Mouse (Mus musculus) kidney, postnatal 14 days (tissue): ENCODE data around the gene Slit3.
A peak's percentile ranks its signal among the peaks of the same experiment; 100 is the strongest.

ENCODE experiments used
- DNase-seq: peaks from one replicate; pipeline ENCODE4 v3.0.0; 2022; ENCODE audit warnings: mixed read lengths

The Slit3 gene

GRCm38 (mm10) chr11:35480146-35480545, 359.1 kb downstream of the Slit3 start:
- peak; percentile 13 for DNase-seq

DNA sequence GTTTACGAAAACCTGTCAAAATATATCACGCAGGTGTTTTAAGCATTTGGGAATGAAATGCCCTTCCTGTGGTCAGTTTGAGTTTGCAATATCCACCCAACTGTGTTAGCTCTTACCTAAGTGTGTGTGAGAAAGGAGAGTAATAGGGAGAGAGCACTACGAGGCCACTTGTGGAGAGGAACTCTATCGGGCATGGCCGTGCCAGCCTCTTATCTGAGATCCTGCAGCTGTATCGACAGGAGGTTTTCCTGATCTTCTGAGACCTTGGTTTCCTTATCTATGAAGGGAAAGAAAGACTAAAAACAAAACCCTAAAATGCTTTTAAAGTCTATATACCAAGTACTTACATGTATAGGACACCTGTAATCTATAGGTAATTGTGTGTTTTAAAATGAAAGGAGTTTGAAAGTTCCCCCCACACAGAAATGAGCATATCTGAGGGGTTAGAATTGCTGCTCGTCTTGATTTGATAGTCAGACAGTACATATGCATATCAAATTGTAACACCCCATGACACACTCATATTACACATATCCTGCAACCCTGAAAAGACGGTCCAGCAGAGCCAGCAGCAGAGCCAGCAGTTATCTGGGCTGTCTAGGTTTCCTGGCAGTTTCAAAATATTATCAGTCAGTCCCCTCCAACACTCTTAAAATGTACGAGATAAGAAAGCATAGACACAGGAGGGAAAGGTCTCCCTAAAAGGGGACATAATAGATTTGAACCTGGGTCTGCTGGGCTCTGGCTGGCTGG, 360.8 kb downstream of the Slit3 start:
- DNase-seq, result no peak

- no peak for DNase-seq
Observed at GRCm38 (mm10) chr11:35487966-35488365, 366.9 kb downstream of the Slit3 start.

GRCm38 (mm10) chr11:35491701-35492100, 370.7 kb downstream of the Slit3 start:
- DNase-seq, result no peak

DNA sequence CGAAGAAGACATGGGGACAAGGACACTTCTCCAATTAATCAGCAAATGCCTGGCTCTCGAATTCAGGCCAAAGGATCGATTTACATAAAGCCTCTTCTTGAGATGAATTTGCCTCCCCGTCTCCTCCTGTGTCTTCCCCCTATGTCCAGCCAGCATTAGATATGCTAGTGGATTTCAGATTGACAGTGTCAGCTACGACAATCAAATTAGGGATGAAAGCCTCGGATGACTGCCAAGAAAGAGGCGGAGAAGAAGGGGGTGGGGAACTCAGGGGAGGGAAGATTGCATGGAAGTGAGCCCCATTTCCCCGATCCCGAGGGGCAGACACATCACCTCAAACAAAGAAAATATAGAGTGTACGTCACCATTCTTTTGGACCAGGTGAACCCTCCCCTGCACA, 375.9 kb downstream of the Slit3 start:
- no peak for DNase-seq

DNA sequence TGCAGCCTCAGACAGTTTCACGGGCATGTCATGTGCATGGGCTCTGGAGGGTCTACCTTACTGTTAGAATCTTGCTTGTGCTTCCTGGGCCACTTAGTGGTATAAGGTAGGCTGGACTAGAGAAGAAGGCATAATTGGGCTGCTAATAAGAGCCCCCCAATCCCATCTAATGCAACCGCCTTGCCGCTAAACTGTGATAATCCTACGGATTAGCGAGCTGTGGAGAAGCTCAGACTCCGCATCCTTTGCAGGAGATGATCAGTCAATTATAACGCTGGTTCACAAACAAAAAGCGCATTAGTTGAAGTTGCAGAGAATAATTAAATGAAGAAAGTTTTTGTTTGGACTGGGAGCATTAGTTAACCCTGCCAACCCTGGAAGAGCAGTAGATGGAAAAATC, 376.9 kb downstream of the Slit3 start:
- no peak for DNase-seq

DNA sequence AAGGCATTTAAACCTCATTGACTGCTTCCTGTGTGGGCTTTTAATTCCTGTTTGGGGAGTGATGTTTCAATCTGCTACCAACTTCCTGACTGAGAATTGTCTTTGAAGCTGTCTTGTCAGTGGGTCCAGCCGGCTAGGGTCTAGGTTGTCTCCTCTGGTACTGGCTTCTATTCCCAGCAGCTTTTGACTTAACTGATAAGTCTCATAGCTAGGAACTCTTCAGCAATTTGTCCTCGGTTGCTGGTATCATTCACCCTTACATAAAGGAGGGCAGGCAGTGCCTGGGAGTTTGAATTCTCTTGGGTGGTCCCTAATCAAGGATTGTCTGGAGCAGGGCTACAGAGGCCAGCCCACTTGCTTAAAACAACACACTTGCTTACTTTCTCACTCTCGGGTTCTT, 381.1 kb downstream of the Slit3 start:
- no peak for DNase-seq

DNA sequence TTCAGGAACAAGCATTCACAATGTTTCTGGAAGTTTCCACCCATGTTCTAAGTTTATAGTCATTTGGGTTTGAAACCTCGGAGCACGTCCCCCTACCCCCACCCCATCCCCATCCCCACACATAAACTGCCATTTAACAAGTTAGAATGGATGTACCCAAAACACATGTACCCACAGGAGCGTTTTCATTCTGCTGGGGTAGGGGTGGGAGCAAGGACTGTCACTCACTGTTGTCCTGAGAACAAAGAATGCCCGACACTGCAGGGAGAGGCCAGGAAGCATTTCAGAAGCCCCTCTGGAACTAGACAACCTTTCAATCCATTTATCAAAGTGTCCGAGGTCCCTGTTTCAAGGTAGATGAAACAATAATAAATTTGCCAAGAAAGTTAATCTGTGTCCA, 383.0 kb downstream of the Slit3 start:
- no peak for DNase-seq

DNA sequence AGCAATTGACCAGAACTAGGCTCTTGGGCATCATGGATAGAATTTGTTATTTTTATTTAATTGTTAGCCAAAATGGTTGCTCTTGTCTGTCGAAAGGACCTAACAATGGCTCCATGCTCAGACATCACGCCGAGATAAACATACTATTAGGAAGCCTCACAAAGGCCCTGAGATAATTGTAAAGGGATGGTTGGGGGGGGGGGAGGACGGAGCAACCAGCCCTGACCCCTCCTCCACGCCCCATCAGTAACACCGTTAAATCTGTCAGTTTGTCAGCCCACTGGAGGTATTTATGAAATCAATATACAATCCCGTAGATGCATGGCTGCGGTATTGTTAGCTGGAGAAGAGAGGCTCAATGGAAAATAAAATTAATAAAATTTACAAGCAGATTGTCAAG, 383.9 kb downstream of the Slit3 start:
- no peak for DNase-seq

DNA sequence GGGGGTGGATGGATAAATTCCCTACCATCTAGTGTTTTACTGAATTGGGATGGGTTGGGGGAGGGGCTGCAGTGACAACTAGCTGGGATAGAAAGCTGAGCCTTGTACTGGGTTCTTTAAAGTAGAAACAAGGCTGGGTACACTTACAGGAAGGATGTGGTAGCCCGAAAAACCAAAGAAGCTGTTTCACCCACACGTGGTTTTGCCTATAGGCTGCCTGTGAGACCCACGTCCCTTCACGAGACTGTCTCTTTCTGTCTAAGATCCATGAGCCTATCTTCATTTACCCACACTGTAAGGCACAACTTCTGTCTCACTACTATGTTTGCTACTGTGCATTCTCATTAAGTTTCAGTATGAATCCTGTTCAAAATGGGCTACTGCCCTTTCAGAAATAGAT, 384.3 kb downstream of the Slit3 start:
- DNase-seq, result no peak

- no peak for DNase-seq
Observed at GRCm38 (mm10) chr11:35505817-35506216, 384.8 kb downstream of the Slit3 start.

GRCm38 (mm10) chr11:35507781-35508390, 386.9 kb downstream of the Slit3 start:
- no peak for DNase-seq

- DNase-seq, result no peak
Observed at GRCm38 (mm10) chr11:35512686-35513085, 391.7 kb downstream of the Slit3 start.

DNA sequence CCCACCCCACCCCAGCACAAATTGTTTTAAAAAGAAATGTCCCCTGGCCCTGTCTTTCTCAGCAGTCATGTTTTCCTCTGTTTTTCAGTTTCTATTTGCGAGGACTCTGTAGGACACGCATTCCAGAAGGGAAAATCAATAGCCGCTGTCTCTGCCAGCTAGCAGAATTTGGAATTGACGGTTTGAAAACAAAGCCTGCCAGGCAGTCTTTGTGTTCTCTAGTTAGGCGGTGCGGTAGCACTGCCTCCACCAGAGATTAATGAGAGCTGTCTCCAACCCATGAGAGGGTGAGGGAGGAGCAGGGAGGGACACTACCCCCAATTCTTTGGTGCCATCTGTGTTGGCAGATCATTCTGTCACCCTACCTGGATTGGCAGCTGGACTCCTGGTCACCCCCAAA, 392.3 kb downstream of the Slit3 start:
- DNase-seq, result no peak

DNA sequence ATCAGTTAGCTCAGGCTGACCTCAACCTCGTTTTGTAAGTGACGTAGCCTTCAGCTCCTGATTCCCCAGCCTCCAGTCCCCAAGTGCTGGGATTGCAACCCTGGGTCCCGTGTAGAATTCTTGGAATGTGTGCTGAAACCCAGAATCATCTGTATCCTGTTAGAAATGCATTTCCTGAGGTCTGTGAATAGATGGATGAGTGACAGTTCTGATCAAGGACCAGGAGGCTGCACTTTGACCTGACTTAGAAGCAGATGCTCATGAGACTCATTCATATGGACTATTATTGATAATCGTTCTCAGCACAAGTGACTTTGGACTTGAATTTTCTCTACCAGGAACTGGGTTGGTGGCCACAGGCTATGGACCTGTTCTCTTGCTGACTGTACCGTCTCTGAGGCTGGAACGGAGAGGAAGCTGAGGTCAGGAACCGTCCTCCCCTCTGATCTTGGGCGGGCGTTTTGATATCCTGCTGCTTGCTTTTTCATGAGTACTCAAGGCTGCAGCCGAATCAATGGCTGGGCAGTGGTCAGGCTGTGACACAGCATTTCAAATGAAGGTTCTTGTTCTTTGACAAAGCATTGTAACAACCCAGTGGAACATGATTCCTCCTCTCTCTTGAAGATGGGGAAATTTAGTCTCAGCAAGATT, 401.9 kb downstream of the Slit3 start:
- DNase-seq, result no peak

GRCm38 (mm10) chr11:35523773-35524172, 402.7 kb downstream of the Slit3 start:
- no peak for DNase-seq

DNA sequence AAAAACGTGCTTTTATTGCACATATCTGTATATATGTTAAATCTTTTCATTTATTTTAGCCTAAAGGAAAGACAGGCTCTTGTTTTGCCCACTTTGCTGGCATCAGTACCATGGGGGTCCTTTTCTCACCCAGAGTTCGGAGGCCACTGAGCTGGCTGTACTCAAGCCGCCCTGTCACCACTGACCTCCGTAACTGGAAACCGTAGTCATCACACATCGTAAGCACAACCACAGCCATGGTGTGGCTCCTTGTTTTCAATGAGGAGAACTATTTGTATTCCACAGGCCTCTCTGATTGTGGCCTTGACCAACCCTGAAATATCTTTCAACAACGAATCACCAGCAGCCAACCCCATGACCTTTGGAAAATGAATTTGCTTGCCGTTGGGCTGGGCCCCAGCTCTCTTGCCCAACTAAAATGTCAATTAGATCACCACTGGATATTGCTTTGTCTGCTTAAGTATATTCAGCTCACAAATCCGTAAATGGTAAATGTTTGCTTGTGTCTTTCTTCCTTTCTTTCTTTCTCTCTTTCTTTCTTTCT, 405.3 kb downstream of the Slit3 start:
- no peak for DNase-seq

GRCm38 (mm10) chr11:35527816-35528462, 406.9 kb downstream of the Slit3 start:
- no peak for DNase-seq

GRCm38 (mm10) chr11:35535027-35535426, 414.0 kb downstream of the Slit3 start:
- no peak for DNase-seq

DNA sequence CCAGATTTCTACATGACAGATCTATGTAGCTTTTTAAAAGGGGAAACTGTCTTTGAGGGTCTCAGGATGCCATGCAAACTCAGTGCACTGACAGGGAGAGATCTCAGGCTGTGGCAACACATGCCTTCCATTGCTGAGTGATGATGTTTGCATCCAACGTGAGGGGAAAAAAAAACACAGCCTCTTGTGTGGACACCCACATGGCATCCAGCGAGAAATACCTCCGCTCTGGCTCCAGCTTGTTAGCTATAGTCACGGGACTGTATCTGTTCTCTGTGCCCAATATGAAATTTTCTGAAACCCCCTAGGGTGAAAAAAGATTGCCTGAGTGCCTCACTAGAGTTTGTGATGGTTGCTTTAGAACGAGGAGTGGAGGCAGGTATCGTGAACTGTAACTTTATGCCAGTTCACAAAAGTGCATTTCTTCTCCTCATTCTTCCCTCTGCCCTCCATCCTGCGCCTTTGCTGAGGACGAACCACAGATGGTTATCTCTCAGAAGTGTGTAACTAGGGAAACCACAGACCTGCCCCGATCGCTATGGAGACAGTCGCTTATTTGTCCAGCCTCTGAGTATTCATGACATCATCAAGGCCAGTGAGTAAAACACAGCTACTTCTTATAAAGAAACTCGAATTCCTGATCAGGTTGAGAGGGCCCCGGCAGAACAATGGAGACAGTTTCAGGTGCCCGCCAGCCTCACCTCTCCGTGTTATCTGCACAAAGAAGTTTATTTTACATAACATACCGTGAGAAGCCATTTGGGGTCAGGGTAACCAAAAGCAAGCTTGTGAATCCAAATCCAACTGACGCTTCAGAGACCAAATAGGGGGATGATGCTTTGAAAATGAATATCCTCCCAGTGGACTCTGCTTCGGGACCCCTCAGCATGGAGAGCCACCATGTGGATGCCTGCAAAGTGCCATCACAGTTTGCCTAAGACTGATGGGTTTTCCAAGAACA, 416.4 kb downstream of the Slit3 start:
- DNase-seq, result no peak

GRCm38 (mm10) chr11:35542731-35543130, 421.7 kb downstream of the Slit3 start:
- no peak for DNase-seq
